Mouse (Mus musculus) left cerebral cortex, postnatal 36 days (tissue): ENCODE data around the gene Rnd1. TPM values are rescaled to one million over a fixed set of nuclear protein-coding genes. Genes with fewer than 3 reads are reported as not detected.

ENCODE experiments used
- DNase-seq, 2 experiments: peaks; one replicate each; pipeline ENCODE4 v3.0.0; 2021 to 2022; ENCODE audit warnings: low spot score in 2 of 2, mixed read lengths in 1 of 2
- intact Hi-C: fragments of 180-260 bp; cut with DNase I; formaldehyde crosslinking; loops from one replicate; pipeline ENCODE4 v1.15.1; 2025
- total RNA-seq, 2 experiments: library from RNA; stranded (reverse); gene quantifications; 2 replicates each; pipeline ENCODE4 v1.2.3; 2021

The Rnd1 gene
- 10 to 100 TPM; 29.4 to 32.6 TPM for total RNA-seq

DNA sequence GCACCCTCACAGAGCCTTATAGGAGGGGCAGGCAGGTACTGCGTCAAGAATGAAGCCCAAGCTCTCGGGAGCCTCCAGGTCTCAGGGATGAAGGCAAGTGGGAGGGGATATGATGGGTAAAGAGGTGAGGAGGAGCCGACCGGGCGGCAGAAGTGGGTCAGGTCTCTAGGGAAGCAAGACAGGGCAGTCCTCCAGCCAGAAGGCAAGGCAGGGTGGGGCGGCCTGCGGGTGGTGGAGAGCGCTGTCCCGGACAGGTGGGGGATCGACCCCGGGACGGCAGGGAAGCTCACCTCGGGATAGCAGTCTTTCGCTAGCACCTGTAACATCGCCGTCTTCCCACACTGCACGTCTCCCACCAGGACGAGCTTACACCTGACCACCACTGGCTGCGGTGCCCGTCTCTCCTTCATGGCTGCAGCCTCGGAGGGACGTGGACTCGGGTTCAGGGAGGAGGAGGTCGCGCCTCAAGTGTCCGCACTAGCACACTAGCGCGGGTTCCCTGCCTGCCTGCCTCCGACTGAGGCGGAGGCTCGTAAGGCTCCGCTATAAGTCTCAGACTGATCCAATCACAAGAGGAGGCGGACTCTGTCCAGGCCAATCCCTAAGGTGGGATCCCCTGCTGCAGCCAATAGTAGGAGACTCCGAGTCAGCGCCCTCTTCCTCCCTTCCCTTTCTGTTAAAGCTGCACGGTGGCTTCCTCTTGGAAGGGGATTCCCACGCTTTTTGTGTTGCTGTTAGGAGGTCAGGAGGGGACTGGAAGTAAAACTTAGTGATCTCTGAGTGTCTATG is at the start of gene Rnd1:
TSS of gene Rnd1 (minus strand) at position 522 of the 789 bp plus-strand sequence.
- intact Hi-C loops, result loop anchor here (2.0 kb wide), 1 partner anchor 22 kb away; no protein-coding TSS in a partner anchor
- peak; percentile 88 to 90 for DNase-seq

DNA sequence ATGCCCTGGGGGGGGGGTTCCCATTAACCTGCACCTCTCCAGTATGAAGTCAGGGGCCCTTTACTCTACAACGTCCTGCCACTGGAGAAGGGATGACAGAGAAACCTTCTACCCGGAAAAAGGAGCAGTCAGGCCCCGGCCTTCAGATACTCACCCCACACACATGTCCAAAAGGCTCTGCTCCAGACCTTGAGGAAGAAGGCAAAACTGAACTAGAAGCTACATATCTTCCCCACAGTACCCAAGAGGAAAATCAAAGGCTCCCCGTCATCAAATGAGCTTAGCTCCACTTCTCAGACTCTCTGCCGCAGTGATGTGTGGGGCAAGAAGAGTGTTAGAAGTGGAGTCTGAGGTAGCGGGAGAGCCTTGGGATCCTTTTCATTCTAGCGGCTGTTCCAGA is 49.5 kb upstream of the Rnd1 start:
- intact Hi-C loops, result no loop called here
- no peak for DNase-seq

DNA sequence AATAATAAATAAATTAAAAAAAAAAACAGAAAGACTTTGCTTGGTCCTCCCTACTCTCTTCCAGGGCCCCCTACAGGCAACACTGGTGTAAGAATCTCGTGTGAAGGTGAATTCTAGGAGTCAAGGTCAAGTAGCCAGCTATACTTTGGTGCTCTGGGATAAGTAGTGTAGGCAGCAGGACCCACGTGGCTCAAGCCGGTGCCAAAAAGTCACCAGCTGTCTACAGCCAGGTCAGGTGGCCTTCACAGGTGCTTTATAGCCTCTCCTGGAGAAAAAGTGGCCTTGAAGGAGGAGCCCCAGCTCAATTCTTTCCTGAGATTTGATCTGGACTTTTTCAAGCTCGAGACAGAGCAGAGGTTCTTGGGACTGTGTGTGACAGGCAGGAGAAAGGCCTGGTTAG is 48.8 kb upstream of the Rnd1 start:
- DNase-seq, result no peak
- intact Hi-C loops, result no loop called here

DNA sequence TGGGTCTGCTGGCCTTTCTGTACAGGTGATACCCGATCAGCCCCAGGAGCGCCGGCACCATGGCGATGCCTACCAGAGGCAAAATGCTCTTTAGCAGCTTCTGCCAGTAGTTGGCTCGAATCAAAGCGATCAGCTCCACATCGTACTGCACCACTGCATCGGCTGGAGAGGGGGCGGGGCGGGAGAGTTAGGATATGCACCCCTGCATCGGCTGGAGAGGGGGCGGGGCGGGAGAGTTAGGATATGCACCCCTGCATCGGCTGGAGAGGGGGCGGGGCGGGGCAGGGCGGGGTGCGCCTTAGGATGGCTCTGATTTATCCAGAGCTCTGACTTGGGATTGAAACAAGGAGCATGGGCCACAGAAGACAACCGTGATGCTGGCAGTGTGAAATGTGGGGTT is 47.2 kb upstream of the Rnd1 start:
- no peak for DNase-seq
- intact Hi-C loops, result no loop called here

- intact Hi-C loops, result no loop called here
- no peak for DNase-seq
Measured at GRCm38 (mm10) chr15:98722854-98723253, 45.6 kb upstream of the Rnd1 start.

DNA sequence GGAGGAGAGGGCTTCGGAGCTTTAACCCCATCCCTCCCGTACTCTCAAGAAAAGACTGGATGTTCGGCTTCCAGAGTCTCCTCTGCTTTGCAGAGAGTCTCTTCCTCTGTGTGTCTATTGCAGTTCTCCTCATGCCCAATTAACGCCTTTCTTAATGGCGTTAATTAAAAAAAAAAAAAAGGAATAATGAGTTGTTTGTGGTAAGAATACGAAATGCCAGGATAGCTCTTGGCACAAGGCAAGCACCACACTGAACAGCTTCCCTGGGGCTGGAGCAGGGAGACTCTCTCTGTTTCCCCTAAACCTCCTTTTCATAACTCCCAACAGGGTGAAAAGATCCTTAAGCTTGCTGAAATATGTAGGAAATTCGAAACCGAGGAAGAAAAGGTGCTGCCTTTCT is 44.9 kb upstream of the Rnd1 start:
- intact Hi-C loops, result no loop called here
- DNase-seq, result no peak

DNA sequence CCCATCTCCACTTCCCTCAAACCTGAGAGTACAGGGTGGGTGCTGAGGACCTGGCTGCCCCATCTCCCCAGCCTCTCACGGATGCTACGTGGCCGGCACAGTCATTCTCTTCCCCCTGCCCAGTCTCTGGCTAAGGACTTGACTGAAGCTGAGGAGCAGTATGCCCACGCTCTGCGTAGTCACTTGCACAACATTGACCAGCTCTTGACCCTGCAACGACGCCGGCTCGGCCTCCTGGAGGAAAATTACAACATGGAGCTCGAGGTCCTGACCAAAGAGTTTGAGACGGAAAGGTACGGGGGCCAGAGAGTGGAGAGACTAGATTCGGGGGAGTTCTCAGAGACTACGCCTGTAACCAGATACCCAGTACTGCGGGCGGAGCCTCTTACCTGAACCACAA is 40.0 kb upstream of the Rnd1 start:
- no peak for DNase-seq
- intact Hi-C loops, result no loop called here

DNA sequence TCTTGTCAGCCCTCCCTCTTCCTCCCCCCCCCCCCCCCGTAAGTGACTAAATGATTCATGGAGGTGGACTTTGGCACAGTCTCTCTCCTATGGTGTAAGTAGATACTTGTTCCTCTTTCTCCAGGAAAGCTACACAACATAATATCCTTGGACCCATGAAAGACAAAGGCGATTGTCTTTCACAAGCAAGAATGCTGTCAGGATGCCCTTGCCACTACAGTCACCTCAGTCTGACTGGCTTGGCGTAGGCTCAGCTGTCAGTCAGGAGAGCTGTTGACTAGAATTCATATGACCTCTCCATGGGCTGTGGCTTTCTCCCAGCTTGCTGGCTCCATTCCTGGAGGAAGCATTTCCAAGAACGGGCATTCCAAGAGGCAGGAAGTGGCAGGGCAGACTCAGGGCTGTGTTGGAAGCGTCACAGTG is 37.0 kb upstream of the Rnd1 start:
- DNase-seq, result no peak
- intact Hi-C loops, result no loop called here

DNA sequence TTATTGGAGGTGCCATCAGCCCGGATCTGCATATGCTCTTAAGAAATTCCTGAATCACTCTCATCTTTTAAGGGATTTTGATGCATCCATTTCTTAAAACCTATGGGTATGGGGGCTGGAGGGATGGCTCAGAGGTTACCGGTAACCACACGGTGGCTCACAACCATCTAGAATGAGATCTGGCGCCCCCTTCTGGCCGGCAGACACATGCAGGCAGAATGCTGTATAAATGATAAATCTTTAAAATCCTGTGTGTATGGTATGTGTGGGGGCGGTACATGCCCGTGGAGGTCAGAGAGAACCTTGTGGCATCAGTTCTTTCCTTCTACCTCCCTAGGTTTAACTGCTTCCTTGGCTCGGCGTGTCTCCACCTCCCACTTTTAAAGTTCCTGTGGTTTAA is 33.2 kb upstream of the Rnd1 start:
- peak; percentile 54 to 79 for DNase-seq
- intact Hi-C loops, result loop anchor here (2.0 kb wide), 1 partner anchor 46 kb away; no protein-coding TSS in a partner anchor

DNA sequence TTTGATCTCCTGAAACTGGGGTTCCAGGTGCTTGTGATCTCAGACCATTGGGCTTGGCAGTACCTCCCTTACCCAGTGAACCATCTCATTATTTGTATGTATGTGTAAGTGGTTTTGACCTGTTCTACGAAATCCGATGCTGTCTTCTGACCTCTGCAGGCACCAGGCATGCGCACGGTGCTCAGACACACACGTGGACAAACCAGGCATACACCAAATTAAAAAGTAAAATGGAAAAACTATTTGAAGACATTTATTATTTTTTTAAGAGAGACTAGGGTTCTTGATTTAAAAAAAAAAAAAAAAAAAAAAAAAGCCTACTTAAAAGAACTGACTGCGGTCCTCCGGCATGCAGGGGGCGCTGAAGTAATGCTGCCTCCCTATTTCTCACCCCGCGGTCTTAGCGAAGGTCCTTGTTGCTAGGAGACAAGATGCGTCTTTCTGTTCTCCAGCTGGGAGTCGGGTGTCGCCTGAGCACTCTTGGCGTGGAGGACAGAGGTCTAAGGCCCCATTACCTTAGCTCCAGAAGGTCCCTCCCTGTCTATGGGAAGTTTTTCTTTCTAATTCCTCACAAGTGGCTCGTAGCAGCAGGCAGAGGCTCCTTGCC is 30.6 kb upstream of the Rnd1 start, which contains the start of gene Ccdc65:
TSS of gene Ccdc65 (plus strand) at position 442 of the 607 bp plus-strand sequence.
- peak; percentile 82 for DNase-seq
- intact Hi-C loops, result no loop called here

GRCm38 (mm10) chr15:98704312-98704711 is 27.1 kb upstream of the Rnd1 start:
- intact Hi-C loops, result no loop called here
- DNase-seq, result no peak

- DNase-seq, result peak; percentile 92 to 95
Measured at GRCm38 (mm10) chr15:98699190-98700105, 22.2 kb upstream of the Rnd1 start.

GRCm38 (mm10) chr15:98696216-98696615 is 19.0 kb upstream of the Rnd1 start:
- intact Hi-C loops, result no loop called here
- no peak for DNase-seq

More at GRCm38 (mm10) chr15:98699190-98700105, 22.2 kb upstream of the Rnd1 start:
- intact Hi-C loops, result loop anchor here (1.0 to 2.0 kb wide), 2 partner anchors 23 to 35 kb away; partner anchors contain the start of gene Rnd1

GRCm38 (mm10) chr15:98695726-98696125 is 18.5 kb upstream of the Rnd1 start:
- intact Hi-C loops, result no loop called here
- DNase-seq, result no peak

DNA sequence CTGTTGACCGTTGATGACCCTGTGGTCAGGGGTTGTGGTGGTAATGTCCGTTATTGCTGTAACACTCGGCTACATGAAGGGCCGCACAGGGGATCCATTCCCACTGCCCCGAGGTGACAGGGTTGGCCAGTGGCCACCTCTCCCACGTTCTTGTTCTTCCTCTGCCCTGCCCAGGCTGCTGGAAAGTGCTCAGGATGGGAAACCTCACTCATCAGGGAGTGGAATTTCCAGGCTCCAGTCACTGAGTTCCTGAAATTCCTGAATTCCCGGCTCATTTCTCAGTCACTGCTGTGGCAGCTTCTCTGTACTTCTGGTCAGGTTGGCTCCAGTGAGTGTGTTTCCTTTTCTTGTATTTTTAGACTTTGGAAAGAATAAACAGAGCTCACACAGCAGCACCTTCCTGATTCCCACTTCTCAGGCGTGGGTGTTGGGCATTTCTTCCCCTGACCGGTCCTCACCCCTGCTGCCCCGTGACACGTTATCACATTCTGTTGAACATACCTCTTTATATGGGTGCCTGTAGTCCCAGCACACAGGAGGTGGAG is 15.0 kb upstream of the Rnd1 start:
- no peak for DNase-seq
- intact Hi-C loops, result no loop called here

- DNase-seq, result peak; percentile 37 to 64
- intact Hi-C loops, result no loop called here
Measured at GRCm38 (mm10) chr15:98691486-98692147, 14.4 kb upstream of the Rnd1 start.

GRCm38 (mm10) chr15:98689682-98690081 is 12.4 kb upstream of the Rnd1 start:
- intact Hi-C loops, result no loop called here
- peak in 1 of 2 experiments; percentile 37 for DNase-seq

GRCm38 (mm10) chr15:98685926-98686325 is 8.7 kb upstream of the Rnd1 start:
- intact Hi-C loops, result no loop called here
- DNase-seq, result no peak

- intact Hi-C loops, result no loop called here
- DNase-seq, result no peak
Measured at GRCm38 (mm10) chr15:98683746-98684145, 6.5 kb upstream of the Rnd1 start.
